Mouse (Mus musculus): ENCODE results near the gene Timp4.

GRCm38 (mm10) chr6:115266791-115267190, 14.8 kb upstream of the Timp4 start:
- TF ChIP-seq CTCF (IDR thresholded peaks at IDR 0.05; ENCODE audit: control insufficient read depth, insufficient read depth, insufficient replicate concordance, low read depth, low read length) (no peak), POLR2A (IDR thresholded peaks at IDR 0.05; ENCODE audit: control insufficient read depth, low read depth, low read length) (no peak)
